Mouse (Mus musculus) effector memory CD4-positive, alpha-beta T cell, adult 7 months (primary cell): ENCODE measurements around the gene Olfr1504. TPM values are rescaled to one million over a fixed set of nuclear protein-coding genes. Genes with fewer than 3 reads are reported as not detected.

Source experiments
- polyA plus RNA-seq: library from polyadenylated mRNA; unstranded; fragments of 100-300 nt; shearing (Covaris generic); gene quantifications from one replicate; pipeline ENCODE4 v1.2.1, GENCODE M21; 2017

Gene Olfr1504
- polyA plus RNA-seq = not detected

GRCm38 (mm10) chr19:13897828-13898227 lies at the start of gene Olfr1504:
Gene Olfr1504 (minus strand): TSS chr19:13897928.

DNA sequence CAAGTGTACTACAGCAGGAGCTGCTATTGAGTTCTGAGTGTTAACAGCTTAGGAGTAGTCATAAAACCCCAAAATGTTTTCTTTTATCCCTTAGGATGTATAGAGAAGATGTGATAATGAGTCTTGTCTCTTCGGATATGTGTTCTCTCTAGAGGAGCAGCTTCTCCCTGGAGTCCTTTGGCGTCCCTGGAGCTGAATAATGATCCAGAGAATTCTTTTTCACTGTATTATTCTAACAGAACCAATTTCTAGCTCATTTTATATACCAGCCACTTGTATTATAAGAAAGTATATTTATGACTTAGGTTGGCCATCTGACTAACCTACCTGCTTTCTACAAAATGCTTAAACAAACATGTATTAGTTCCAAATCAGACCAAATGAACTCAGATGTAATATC lies 15.5 kb upstream of the Olfr1504 start, which contains the start of gene Olfr1505:
Gene Olfr1505 (plus strand): TSS at position 301 of the 400 bp plus-strand sequence.

DNA sequence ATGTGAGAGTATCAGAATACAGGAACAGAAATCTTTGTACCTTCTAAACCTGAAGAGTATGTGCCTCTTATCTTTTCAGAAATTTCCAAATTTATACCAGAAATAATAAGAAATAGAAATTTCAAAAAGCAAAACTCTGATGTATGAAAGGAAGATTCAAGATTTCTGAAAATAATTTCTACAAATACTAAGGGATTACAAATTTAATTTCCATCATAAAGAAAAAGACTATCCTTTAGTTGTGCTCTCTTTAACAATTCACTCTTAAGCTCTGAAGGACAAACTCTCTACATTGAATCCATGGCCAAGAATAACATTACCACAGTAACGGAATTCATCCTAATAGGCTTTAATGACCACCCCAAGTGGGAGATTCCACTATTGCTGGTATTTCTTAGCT lies 36.2 kb downstream of the Olfr1504 start, which contains the start of gene Olfr1502:
Gene Olfr1502 (plus strand): TSS at position 301 of the 400 bp plus-strand sequence.

DNA sequence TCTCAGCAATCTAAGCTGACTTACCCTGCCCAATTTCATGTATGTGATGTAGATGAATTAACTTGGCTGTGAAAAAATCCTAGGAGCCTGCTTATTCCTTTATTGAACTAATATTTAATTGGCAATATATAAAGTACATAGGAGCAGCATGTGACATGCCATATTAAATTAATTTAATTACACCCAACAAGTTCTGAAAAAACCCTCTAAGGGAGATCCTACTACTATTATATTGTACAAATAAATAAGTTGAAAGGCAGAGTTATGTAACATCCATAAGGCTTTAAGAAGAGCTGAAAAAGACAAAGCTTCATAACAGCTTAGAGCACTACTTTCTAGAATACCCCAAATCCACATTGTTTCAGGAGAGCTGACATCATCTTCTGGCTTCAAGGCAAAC lies 47.1 kb downstream of the Olfr1504 start, which contains the start of gene Olfr1501:
Gene Olfr1501 (minus strand): TSS at position 101 of the 400 bp plus-strand sequence.

Other genes starting within 250 kb of the Olfr1504 start
- 0.40 TPM for gene Olfr1490, start 246.8 kb downstream of the Olfr1504 start, polyA plus RNA-seq
- gene Olfr1491, start 200.7 kb downstream of the Olfr1504 start, polyA plus RNA-seq = not detected
- 0.28 TPM for gene Olfr1493-ps1, start 174.7 kb downstream of the Olfr1504 start, polyA plus RNA-seq
- not detected for gene Olfr1494, start 158.2 kb downstream of the Olfr1504 start, polyA plus RNA-seq
- not detected for gene Olfr1495, start 133.3 kb downstream of the Olfr1504 start, polyA plus RNA-seq
- not detected for gene Olfr1496, start 120.0 kb downstream of the Olfr1504 start, polyA plus RNA-seq
- not detected for gene Olfr1497, start 99.7 kb downstream of the Olfr1504 start, polyA plus RNA-seq
- 0.61 TPM for gene Olfr1499, start 78.5 kb downstream of the Olfr1504 start, polyA plus RNA-seq
- not detected for gene Olfr1500, start 67.4 kb downstream of the Olfr1504 start, polyA plus RNA-seq
- 0.43 TPM for gene Olfr1501, start 47.2 kb downstream of the Olfr1504 start, polyA plus RNA-seq
- gene Olfr1502, start 36.1 kb downstream of the Olfr1504 start, polyA plus RNA-seq = not detected
- not detected for gene Olfr1505, start 15.6 kb upstream of the Olfr1504 start, polyA plus RNA-seq